Mouse (Mus musculus) heart, adult 8-10 months (tissue): ENCODE measurements at regions not wholly inside any gene's neighbourhood (a gene's known extent, or its start where the extent isn't known, plus 50 kb on each side); places are given as distances from the start of the nearest gene placed in this dataset.

Source experiments
- DNase-seq: peaks from one replicate; pipeline ENCODE4 v3.0.0; 2022; ENCODE audit warnings: low spot score

- DNase-seq = no peak
Observed at GRCm38 (mm10) chr1:158161533-158161932, 194.6 kb downstream of the Brinp2 start.

- no peak for DNase-seq
Observed at GRCm38 (mm10) chr1:158163411-158163810, 192.7 kb downstream of the Brinp2 start.

GRCm38 (mm10) chr1:158170006-158170405 lies 186.1 kb downstream of the Brinp2 start:
- DNase-seq = no peak

- DNase-seq = no peak
Observed at GRCm38 (mm10) chr1:158180095-158180494, 176.0 kb downstream of the Brinp2 start.

- DNase-seq = no peak
Observed at GRCm38 (mm10) chr1:158181296-158181695, 174.8 kb downstream of the Brinp2 start.

- DNase-seq = no peak
Observed at GRCm38 (mm10) chr1:158187651-158188050, 168.5 kb downstream of the Brinp2 start.

GRCm38 (mm10) chr1:158192841-158193551 lies 163.1 kb downstream of the Brinp2 start:
- DNase-seq = no peak

- DNase-seq = no peak
Observed at GRCm38 (mm10) chr1:158193968-158194565, 162.1 kb downstream of the Brinp2 start.
